Mouse (Mus musculus) gastrocnemius, postnatal 10 days (tissue): ENCODE results near the gene Fasl. TPM values are rescaled to one million over a fixed set of nuclear protein-coding genes. Genes with fewer than 3 reads are reported as not detected.

Experiments used
- DNase-seq: peaks from one replicate; pipeline ENCODE4 v3.0.0; 2021; ENCODE audit warnings: mixed read lengths
- long read RNA-seq, 2 experiments: library from polyadenylated mRNA; stranded (forward); transcript quantifications; one replicate each; pipeline ENCODE4 v2.0.0; 2021
- total RNA-seq, 2 experiments: library from RNA; stranded (reverse); gene quantifications; 2 replicates each; pipeline ENCODE4 v1.2.3; 2021

Fasl gene
- not detected for total RNA-seq
- long read RNA-seq, experiment 1, result 0 reads
- long read RNA-seq, experiment 2, result 0 reads

- no peak for DNase-seq
These were observed at the start of gene Fasl for GRCm38 (mm10) chr1:161788339-161788738. Gene Fasl, minus strand, starts transcription at chr1:161788495.

GRCm38 (mm10) chr1:161826677-161827076, 38.4 kb upstream of the Fasl start:
- DNase-seq, result no peak

GRCm38 (mm10) chr1:161809428-161809827, 21.1 kb upstream of the Fasl start:
- DNase-seq, result no peak

GRCm38 (mm10) chr1:161808980-161809379, 20.7 kb upstream of the Fasl start:
- no peak for DNase-seq

- no peak for DNase-seq
These were observed 16.3 kb upstream of the Fasl start for GRCm38 (mm10) chr1:161804541-161804971.

GRCm38 (mm10) chr1:161801321-161801720, 13.0 kb upstream of the Fasl start:
- DNase-seq, result no peak

GRCm38 (mm10) chr1:161800256-161800655, 12.0 kb upstream of the Fasl start:
- DNase-seq, result no peak

- DNase-seq, result no peak
These were observed 11.5 kb upstream of the Fasl start for GRCm38 (mm10) chr1:161799791-161800190.

- no peak for DNase-seq
These were observed 10.6 kb upstream of the Fasl start for GRCm38 (mm10) chr1:161798866-161799265.

- no peak for DNase-seq
These were observed 6.3 kb upstream of the Fasl start for GRCm38 (mm10) chr1:161794447-161795211.

- no peak for DNase-seq
These were observed 5.0 kb upstream of the Fasl start for GRCm38 (mm10) chr1:161793321-161793720.

GRCm38 (mm10) chr1:161792687-161792969, 4.3 kb upstream of the Fasl start:
- DNase-seq, result no peak

GRCm38 (mm10) chr1:161791854-161792686, 3.8 kb upstream of the Fasl start:
- no peak for DNase-seq

- no peak for DNase-seq
These were observed 5.6 kb downstream of the Fasl start for GRCm38 (mm10) chr1:161782725-161783124.

GRCm38 (mm10) chr1:161781594-161781993, 6.7 kb downstream of the Fasl start:
- no peak for DNase-seq

GRCm38 (mm10) chr1:161779057-161779456, 9.2 kb downstream of the Fasl start:
- no peak for DNase-seq

GRCm38 (mm10) chr1:161775151-161775550, 13.1 kb downstream of the Fasl start:
- no peak for DNase-seq

GRCm38 (mm10) chr1:161771293-161771692, 17.0 kb downstream of the Fasl start:
- no peak for DNase-seq

GRCm38 (mm10) chr1:161769329-161769728, 19.0 kb downstream of the Fasl start:
- DNase-seq, result no peak

- DNase-seq, result no peak
These were observed 21.2 kb downstream of the Fasl start for GRCm38 (mm10) chr1:161767101-161767524.

GRCm38 (mm10) chr1:161766656-161767055, 21.6 kb downstream of the Fasl start:
- no peak for DNase-seq

GRCm38 (mm10) chr1:161765932-161766331, 22.4 kb downstream of the Fasl start:
- DNase-seq, result no peak

- no peak for DNase-seq
These were observed 23.3 kb downstream of the Fasl start for GRCm38 (mm10) chr1:161764964-161765363.

GRCm38 (mm10) chr1:161761556-161761955, 26.7 kb downstream of the Fasl start:
- no peak for DNase-seq
